Mouse (Mus musculus): ENCODE data around the gene Pfkl.
"Not testable (repeated sequence)": the region's sequence is repeated elsewhere in the genome, so short reads cannot be mapped to it uniquely, and the experiment has no call there.

DNA sequence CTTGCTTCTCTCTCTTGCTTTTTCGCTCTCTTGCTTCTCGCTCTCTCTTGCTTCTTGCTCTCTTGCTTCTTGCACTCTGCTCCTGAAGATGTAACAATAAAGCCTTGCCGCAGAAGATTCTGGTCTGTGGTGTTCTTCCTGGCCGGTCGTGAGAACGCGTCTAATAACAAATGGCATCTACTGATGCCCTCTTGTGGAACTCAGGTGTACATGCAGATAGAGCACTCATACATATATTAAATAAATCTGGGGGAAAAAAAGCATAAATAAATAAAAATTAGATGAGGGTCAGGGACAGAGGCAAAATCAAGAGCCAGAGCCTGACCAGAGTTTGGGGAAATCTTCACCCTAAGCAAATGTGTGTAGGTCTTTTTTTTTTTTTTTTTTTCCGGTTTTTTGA, 15.6 kb upstream of the Pfkl start:
- not testable (repeated sequence) for TF ChIP-seq ZC3H11A (IDR thresholded peaks at IDR 0.05; ENCODE audit: borderline replicate concordance, low read depth, low read length); HCFC1 (IDR thresholded peaks at IDR 0.05; ENCODE audit: borderline replicate concordance, insufficient read depth, low read length)
